Mouse (Mus musculus): ENCODE measurements around the gene Kcnk7. TPM values are rescaled to one million over a fixed set of nuclear protein-coding genes. Genes with fewer than 3 reads are reported as not detected.
A peak's percentile ranks its signal among the peaks of the same experiment; 100 is the strongest.

Gene Kcnk7
- total RNA-seq, 1 experiment: 0.67 TPM

- H3K36me3 ChIP-seq (ENCODE audit: control insufficient read depth, insufficient read depth, low read length, poor library complexity, severe bottlenecking): peaks cover 33% of the 10 kb centered on the region
- H3K9me3 ChIP-seq (ENCODE audit: control insufficient read depth, insufficient read depth, low read depth, low read length): no peaks in the 10 kb centered on the region
- in situ Hi-C loops (cut with MboI; ENCODE audit: low sequenced_read_pairs in 2 of 2, unreplicated experiment in 2 of 2): no loop called here
- H3K27ac ChIP-seq (ENCODE audit: insufficient read depth, low read depth, low read length, poor library complexity, severe bottlenecking): peak within 1 kb of the TSS; percentile 68
- DNase-seq (ENCODE audit: low read depth, low spot score): peak; percentile 95
- peaks cover 4 to 13% of the 10 kb centered on the region in 2 experiments; a peak in 2 of 4 replicates for H3K4me1 ChIP-seq (ENCODE audit: control insufficient read depth in 2 of 2, insufficient read depth in 2 of 2, low read length in 2 of 2, poor library complexity in 1 of 2)
- peak within 1 kb of the TSS; percentile 81 to 90 for H3K4me3 ChIP-seq (ENCODE audit: insufficient read depth in 1 of 2, low read depth in 1 of 2, low read length in 2 of 2, poor library complexity in 1 of 2, severe bottlenecking in 1 of 2)
- TF ChIP-seq ZNF384 (IDR thresholded peaks at IDR 0.05; ENCODE audit: low read depth, low read length) (no peak), HCFC1 (IDR thresholded peaks at IDR 0.05; ENCODE audit: borderline replicate concordance, insufficient read depth, low read length) (peak; percentile 80; the same call in 1 of the 2 replicates), MAFK (IDR thresholded peaks at IDR 0.05; ENCODE audit: insufficient read depth, low read depth, low read length) (no peak), ZC3H11A (IDR thresholded peaks at IDR 0.05; ENCODE audit: borderline replicate concordance, low read depth, low read length) (no peak), CHD2 (IDR thresholded peaks at IDR 0.05; ENCODE audit: low read depth, low read length) (peak; percentile 69)
- peak within 1 kb of the TSS; percentile 81 for H3K9ac ChIP-seq (ENCODE audit: insufficient read depth, low read depth, low read length, poor library complexity, severe bottlenecking)
Measured at GRCm38 (mm10) chr19:5688200-5689087, 15.7 kb upstream of the Kcnk7 start, which contains the start of the genes Map3k11 and Pcnx3. Gene Map3k11, plus strand, starts transcription at chr19:5688742. Gene Pcnx3, minus strand, starts transcription at chr19:5688908.

- DNase-seq (ENCODE audit: low read depth, low spot score): no peak
- Histone ChIP-seq H3K27ac (ENCODE audit: insufficient read depth, low read depth, low read length, poor library complexity, severe bottlenecking) (peak overlapping the region; percentile 1; the same call in 1 of the 2 replicates), H3K9ac (ENCODE audit: insufficient read depth, low read depth, low read length, poor library complexity, severe bottlenecking) (peak overlapping the region; percentile 67), H3K4me1 (ENCODE audit: control insufficient read depth in 2 of 2, insufficient read depth in 2 of 2, low read length in 2 of 2, poor library complexity in 1 of 2) (peaks cover 4 to 13% of the 10 kb centered on the region in 2 experiments; a peak in 2 of 4 replicates), H3K9me3 (ENCODE audit: control insufficient read depth, insufficient read depth, low read depth, low read length) (no peaks in the 10 kb centered on the region), H3K36me3 (ENCODE audit: control insufficient read depth, insufficient read depth, low read length, poor library complexity, severe bottlenecking) (peaks cover 26% of the 10 kb centered on the region), H3K4me3 (ENCODE audit: insufficient read depth in 1 of 2, low read depth in 1 of 2, low read length in 2 of 2, poor library complexity in 1 of 2, severe bottlenecking in 1 of 2) (peak overlapping the region; percentile 81 to 90)
- TF ChIP-seq ZNF384 (IDR thresholded peaks at IDR 0.05; ENCODE audit: low read depth, low read length): no peak
- no peak for TF ChIP-seq CHD2 (IDR thresholded peaks at IDR 0.05; ENCODE audit: low read depth, low read length)
- TF ChIP-seq ZC3H11A (IDR thresholded peaks at IDR 0.05; ENCODE audit: borderline replicate concordance, low read depth, low read length): no peak
- TF ChIP-seq MAFK (IDR thresholded peaks at IDR 0.05; ENCODE audit: insufficient read depth, low read depth, low read length): no peak
- TF ChIP-seq HCFC1 (IDR thresholded peaks at IDR 0.05; ENCODE audit: borderline replicate concordance, insufficient read depth, low read length): no peak; the same call in 1 of the 2 replicates
- in situ Hi-C loops (cut with MboI; ENCODE audit: low sequenced_read_pairs in 2 of 2, unreplicated experiment in 2 of 2): no loop called here
Measured at GRCm38 (mm10) chr19:5689088-5689428, 15.1 kb upstream of the Kcnk7 start.

GRCm38 (mm10) chr19:5689565-5690342 lies 14.4 kb upstream of the Kcnk7 start:
- peak overlapping the region; percentile 1; the same call in 1 of the 2 replicates for H3K27ac ChIP-seq (ENCODE audit: insufficient read depth, low read depth, low read length, poor library complexity, severe bottlenecking)
- in situ Hi-C loops (cut with MboI; ENCODE audit: low sequenced_read_pairs in 2 of 2, unreplicated experiment in 2 of 2): no loop called here
- no peaks in the 10 kb centered on the region for H3K9me3 ChIP-seq (ENCODE audit: control insufficient read depth, insufficient read depth, low read depth, low read length)
- H3K4me3 ChIP-seq (ENCODE audit: insufficient read depth in 1 of 2, low read depth in 1 of 2, low read length in 2 of 2, poor library complexity in 1 of 2, severe bottlenecking in 1 of 2): peak overlapping the region; percentile 81 to 90
- peak overlapping the region; percentile 67 for H3K9ac ChIP-seq (ENCODE audit: insufficient read depth, low read depth, low read length, poor library complexity, severe bottlenecking)
- peak; percentile 48 for DNase-seq (ENCODE audit: low read depth, low spot score)
- peaks cover 20% of the 10 kb centered on the region for H3K36me3 ChIP-seq (ENCODE audit: control insufficient read depth, insufficient read depth, low read length, poor library complexity, severe bottlenecking)
- TF ChIP-seq ZC3H11A (IDR thresholded peaks at IDR 0.05; ENCODE audit: borderline replicate concordance, low read depth, low read length) (no peak), CHD2 (IDR thresholded peaks at IDR 0.05; ENCODE audit: low read depth, low read length) (no peak), HCFC1 (IDR thresholded peaks at IDR 0.05; ENCODE audit: borderline replicate concordance, insufficient read depth, low read length) (no peak), MAFK (IDR thresholded peaks at IDR 0.05; ENCODE audit: insufficient read depth, low read depth, low read length) (no peak), ZNF384 (IDR thresholded peaks at IDR 0.05; ENCODE audit: low read depth, low read length) (no peak)
- peaks cover 4 to 13% of the 10 kb centered on the region in 2 experiments; a peak in 2 of 4 replicates for H3K4me1 ChIP-seq (ENCODE audit: control insufficient read depth in 2 of 2, insufficient read depth in 2 of 2, low read length in 2 of 2, poor library complexity in 1 of 2)

GRCm38 (mm10) chr19:5690343-5690735 lies 13.8 kb upstream of the Kcnk7 start:
- Histone ChIP-seq H3K9ac (ENCODE audit: insufficient read depth, low read depth, low read length, poor library complexity, severe bottlenecking) (peak overlapping the region; percentile 67), H3K27ac (ENCODE audit: insufficient read depth, low read depth, low read length, poor library complexity, severe bottlenecking) (no peak overlapping the region), H3K9me3 (ENCODE audit: control insufficient read depth, insufficient read depth, low read depth, low read length) (no peaks in the 10 kb centered on the region), H3K4me1 (ENCODE audit: control insufficient read depth in 2 of 2, insufficient read depth in 2 of 2, low read length in 2 of 2, poor library complexity in 1 of 2) (peaks cover 4 to 16% of the 10 kb centered on the region in 2 experiments; a peak in 2 of 4 replicates), H3K36me3 (ENCODE audit: control insufficient read depth, insufficient read depth, low read length, poor library complexity, severe bottlenecking) (peaks cover 15% of the 10 kb centered on the region), H3K4me3 (ENCODE audit: insufficient read depth in 1 of 2, low read depth in 1 of 2, low read length in 2 of 2, poor library complexity in 1 of 2, severe bottlenecking in 1 of 2) (peak overlapping the region; percentile 81 to 90)
- in situ Hi-C loops (cut with MboI; ENCODE audit: low sequenced_read_pairs in 2 of 2, unreplicated experiment in 2 of 2): no loop called here
- DNase-seq (ENCODE audit: low read depth, low spot score): no peak
- TF ChIP-seq ZC3H11A (IDR thresholded peaks at IDR 0.05; ENCODE audit: borderline replicate concordance, low read depth, low read length): no peak
- no peak for TF ChIP-seq CHD2 (IDR thresholded peaks at IDR 0.05; ENCODE audit: low read depth, low read length)
- TF ChIP-seq ZNF384 (IDR thresholded peaks at IDR 0.05; ENCODE audit: low read depth, low read length): no peak
- no peak for TF ChIP-seq MAFK (IDR thresholded peaks at IDR 0.05; ENCODE audit: insufficient read depth, low read depth, low read length)
- TF ChIP-seq HCFC1 (IDR thresholded peaks at IDR 0.05; ENCODE audit: borderline replicate concordance, insufficient read depth, low read length): no peak
